Mouse (Mus musculus): Measurements from ENCODE around the gene Cfdp1.

DNA sequence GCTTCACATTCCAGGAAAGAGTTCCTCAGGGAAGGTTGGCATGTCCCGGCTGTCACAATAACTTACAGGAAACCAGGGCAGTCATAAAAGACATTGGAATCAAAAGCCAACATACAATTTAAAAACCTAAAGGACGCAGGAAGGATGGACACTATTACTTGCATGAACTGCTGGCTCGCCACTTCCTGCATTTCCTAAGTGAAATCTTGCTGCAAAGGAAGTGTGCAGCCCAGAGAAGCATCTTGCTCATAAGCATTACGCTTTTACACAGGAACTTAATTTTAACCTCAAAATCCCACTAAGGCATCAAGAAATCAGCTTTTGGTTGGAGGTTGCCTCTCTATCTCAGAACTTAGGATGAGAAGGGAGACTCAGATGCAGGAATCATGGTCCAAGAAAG, 9.2 kb upstream of the Cfdp1 start:
- no peak for TF ChIP-seq CTCF (IDR thresholded peaks at IDR 0.05; ENCODE audit: low read depth, low read length)
- no peak for TF ChIP-seq TAL1 (conservative IDR thresholded peaks at IDR 0.05; ENCODE audit: low read depth, low read length)
- no peak for TF ChIP-seq POLR2AphosphoS5 (IDR thresholded peaks at IDR 0.05; ENCODE audit: insufficient replicate concordance, low read depth, low read length)
- no peak for TF ChIP-seq GATA1 (IDR thresholded peaks at IDR 0.05; ENCODE audit: borderline replicate concordance, low read length)
